Mouse (Mus musculus): ENCODE measurements around the gene Pianp.

DNA sequence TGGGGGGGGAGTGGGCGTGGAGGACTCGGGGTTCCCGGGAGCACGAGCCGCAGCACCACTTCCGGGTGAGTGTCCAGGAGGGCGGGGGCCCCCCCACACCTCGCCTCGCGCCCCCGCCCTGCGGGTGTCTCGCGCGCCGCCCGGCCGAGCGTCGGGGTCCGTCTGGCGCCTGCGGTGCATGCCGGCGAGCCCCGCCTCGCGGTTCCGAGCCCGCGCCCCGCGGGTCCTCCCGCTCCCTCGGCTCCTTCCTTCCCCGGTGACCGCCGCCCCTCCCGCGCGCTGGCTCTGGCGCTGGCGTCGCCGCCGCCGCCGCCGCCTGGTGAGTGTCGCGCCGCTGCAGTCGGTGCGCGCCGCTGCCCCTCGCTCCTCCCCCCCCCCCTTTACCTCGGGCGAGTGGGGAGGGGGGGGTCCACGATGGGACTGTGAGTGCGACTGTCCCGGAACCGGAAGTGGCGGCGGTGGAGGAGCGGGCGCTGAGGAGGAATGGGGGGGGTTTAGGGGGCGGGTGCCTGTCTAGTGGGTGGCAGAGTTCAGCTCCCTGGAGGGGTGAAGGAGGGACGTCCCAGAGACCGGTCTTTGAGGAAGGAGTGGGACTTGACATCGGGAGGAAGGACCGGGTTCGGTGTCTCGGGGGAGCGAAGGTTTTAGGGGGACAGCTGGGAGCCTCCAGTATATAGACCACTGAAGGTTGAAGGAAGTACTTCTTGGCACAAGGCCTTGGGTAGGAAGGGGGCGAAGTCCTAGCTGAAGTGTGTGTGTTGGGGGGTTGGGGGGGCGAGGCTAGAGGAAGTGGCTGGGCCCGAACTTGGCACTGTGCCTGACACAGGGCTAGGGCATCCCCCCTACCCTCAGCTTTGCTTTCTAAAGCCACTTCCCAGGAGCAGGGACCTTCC lies 12.9 kb downstream of the Pianp start:
- TF ChIP-seq CTCF (IDR thresholded peaks at IDR 0.05; ENCODE audit: low read depth, low read length), result no peak
- TF ChIP-seq EP300 (IDR thresholded peaks at IDR 0.05; ENCODE audit: insufficient read depth, low read depth, low read length), result no peak
- no peak for TF ChIP-seq POLR2A (IDR thresholded peaks at IDR 0.05; ENCODE audit: insufficient read depth, low read length)
